Mouse (Mus musculus): ENCODE results near the gene Six1. TPM values are rescaled to one million over a fixed set of nuclear protein-coding genes. Genes with fewer than 3 reads are reported as not detected.
"Not testable (repeated sequence)": the region's sequence is repeated elsewhere in the genome, so short reads cannot be mapped to it uniquely, and the experiment has no call there.

The Six1 gene
- polyA plus RNA-seq, 1 experiment = 0.53 TPM

DNA sequence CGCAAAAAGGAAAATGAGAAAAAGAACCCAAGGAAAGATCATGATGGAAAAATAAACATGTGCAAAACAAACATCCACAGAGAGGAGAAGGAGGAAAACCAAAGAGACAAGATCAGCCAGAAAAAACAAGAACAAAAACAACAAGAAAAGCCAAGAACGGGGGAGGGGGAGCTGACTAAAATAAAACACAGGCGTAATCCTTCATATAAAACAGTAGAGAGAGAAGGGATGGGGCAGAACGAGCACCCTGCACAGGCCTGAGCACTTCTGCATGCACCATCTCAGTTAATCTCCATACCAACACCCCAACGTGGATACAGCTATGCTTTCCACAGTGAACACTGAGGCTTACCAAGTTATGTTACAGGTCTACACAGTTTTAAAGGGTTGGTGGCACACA is 40.9 kb downstream of the Six1 start:
- no peak overlapping the region for H3K4me3 ChIP-seq (ENCODE audit: insufficient read depth, low read depth, low read length)
- H3K27me3 ChIP-seq (replicated peaks; ENCODE audit: control insufficient read depth, insufficient read depth, low read length) = no peaks in the 10 kb centered on the region; the same call in 1 of the 2 replicates
- H3K4me1 ChIP-seq (ENCODE audit: control insufficient read depth, insufficient read depth, low read length) = no peaks in the 10 kb centered on the region
- 46% methylated on average over 5 of the region's 5 CpGs for WGBS
- H3K27ac ChIP-seq (ENCODE audit: insufficient read depth, low read depth, low read length) = no peak overlapping the region
- DNase-seq = no peak
- no peaks in the 10 kb centered on the region for H3K36me3 ChIP-seq (ENCODE audit: control insufficient read depth, insufficient read depth, low read length)
- TF ChIP-seq CTCF (conservative IDR thresholded peaks at IDR 0.05; ENCODE audit: insufficient read depth, insufficient read length, low read depth, low read length) (no peak), POLR2A (IDR thresholded peaks at IDR 0.05; ENCODE audit: low read depth, low read length) (no peak)

DNA sequence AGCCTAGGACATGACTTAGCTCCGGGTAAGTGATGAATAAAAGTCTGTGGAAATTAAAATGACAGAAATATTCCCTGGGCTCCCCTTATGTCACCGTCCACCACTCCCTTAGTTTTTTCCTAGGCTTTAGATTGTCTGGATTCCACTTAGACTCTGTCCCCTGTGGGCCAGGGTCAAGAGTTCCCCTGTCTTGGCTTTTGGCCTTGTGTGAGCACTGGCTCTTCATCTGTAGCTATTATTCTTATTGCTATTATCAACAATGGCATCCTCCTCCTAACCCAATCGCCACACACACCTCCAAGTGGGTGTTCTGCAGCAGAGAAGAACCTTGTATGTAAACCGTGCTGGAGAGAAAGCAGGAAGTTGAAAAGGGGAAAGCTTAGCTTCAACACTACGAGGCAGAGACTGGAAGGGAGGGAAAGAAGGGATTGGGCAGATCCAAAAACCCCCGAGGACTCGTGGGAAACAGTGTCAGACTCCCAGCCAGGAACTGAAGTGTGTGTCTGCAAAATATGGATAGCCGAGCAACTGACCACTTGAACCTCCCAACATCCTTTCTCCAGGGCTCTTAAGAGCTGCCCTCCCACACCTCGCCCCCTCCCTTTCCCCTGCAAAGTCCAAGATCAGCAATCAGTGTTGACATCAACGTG is 41.4 kb downstream of the Six1 start:
- TF ChIP-seq POLR2A (IDR thresholded peaks at IDR 0.05; ENCODE audit: low read depth, low read length) (no peak), CTCF (conservative IDR thresholded peaks at IDR 0.05; ENCODE audit: insufficient read depth, insufficient read length, low read depth, low read length) (no peak)
- H3K4me3 ChIP-seq (ENCODE audit: insufficient read depth, low read depth, low read length) = no peak overlapping the region
- no peaks in the 10 kb centered on the region for H3K36me3 ChIP-seq (ENCODE audit: control insufficient read depth, insufficient read depth, low read length)
- H3K27me3 ChIP-seq (replicated peaks; ENCODE audit: control insufficient read depth, insufficient read depth, low read length) = no peaks in the 10 kb centered on the region; the same call in 1 of the 2 replicates
- DNase-seq = no peak
- no peak overlapping the region for H3K27ac ChIP-seq (ENCODE audit: insufficient read depth, low read depth, low read length)
- H3K4me1 ChIP-seq (ENCODE audit: control insufficient read depth, insufficient read depth, low read length) = no peaks in the 10 kb centered on the region
- WGBS = 40% methylated on average over 10 of the region's 10 CpGs

DNA sequence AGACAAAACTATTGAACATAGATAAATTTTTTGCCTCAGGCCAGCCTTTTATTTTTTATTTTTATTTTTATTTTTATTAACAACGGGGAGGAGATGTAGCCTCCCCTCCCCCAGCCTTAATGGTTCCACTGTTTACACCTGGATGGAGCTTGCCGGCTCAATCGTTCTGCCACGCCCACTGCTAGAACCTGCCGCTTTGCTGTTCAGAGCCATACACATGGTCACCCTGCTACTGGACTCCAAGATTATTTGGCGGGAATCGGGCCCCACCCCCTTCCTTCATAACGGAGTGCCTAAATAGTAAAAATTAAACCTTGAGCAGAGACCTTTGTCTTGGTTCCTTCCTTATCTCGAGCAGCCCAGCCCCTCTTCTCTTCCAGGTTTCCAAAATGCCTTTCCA is 50.8 kb downstream of the Six1 start:
- not testable (repeated sequence) for H3K27me3 ChIP-seq (replicated peaks; ENCODE audit: control insufficient read depth, insufficient read depth, low read length); H3K4me1 ChIP-seq (ENCODE audit: control insufficient read depth, insufficient read depth, low read length); H3K36me3 ChIP-seq (ENCODE audit: control insufficient read depth, insufficient read depth, low read length); H3K27ac ChIP-seq (ENCODE audit: insufficient read depth, low read depth, low read length); H3K4me3 ChIP-seq (ENCODE audit: insufficient read depth, low read depth, low read length)
- DNase-seq = peak; percentile 27
- WGBS = 28% methylated on average over 9 of the region's 9 CpGs

DNA sequence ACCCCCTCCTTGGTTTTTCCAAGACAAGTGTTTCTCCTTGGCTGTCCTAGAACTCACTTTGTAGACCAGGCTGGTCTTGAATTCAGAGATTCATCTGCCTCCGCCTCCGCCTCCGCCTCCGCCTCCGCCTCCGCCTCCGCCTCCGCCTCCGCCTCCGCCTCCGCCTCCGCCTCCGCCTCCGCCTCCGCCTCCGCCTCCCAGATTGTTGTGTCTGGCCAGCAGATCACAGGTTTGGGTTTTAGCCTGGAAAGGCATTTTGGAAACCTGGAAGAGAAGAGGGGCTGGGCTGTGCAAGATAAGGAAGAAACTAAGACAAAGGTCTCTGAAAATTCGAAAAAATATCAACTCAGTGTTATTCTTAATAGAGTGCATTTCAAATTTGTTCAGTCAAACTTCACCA is 51.4 kb downstream of the Six1 start:
- not testable (repeated sequence) for H3K36me3 ChIP-seq (ENCODE audit: control insufficient read depth, insufficient read depth, low read length); H3K27me3 ChIP-seq (replicated peaks; ENCODE audit: control insufficient read depth, insufficient read depth, low read length); H3K27ac ChIP-seq (ENCODE audit: insufficient read depth, low read depth, low read length); H3K4me1 ChIP-seq (ENCODE audit: control insufficient read depth, insufficient read depth, low read length); H3K4me3 ChIP-seq (ENCODE audit: insufficient read depth, low read depth, low read length)
- DNase-seq = peak; percentile 79
- 67% methylated on average over 17 of the region's 17 CpGs for WGBS

DNA sequence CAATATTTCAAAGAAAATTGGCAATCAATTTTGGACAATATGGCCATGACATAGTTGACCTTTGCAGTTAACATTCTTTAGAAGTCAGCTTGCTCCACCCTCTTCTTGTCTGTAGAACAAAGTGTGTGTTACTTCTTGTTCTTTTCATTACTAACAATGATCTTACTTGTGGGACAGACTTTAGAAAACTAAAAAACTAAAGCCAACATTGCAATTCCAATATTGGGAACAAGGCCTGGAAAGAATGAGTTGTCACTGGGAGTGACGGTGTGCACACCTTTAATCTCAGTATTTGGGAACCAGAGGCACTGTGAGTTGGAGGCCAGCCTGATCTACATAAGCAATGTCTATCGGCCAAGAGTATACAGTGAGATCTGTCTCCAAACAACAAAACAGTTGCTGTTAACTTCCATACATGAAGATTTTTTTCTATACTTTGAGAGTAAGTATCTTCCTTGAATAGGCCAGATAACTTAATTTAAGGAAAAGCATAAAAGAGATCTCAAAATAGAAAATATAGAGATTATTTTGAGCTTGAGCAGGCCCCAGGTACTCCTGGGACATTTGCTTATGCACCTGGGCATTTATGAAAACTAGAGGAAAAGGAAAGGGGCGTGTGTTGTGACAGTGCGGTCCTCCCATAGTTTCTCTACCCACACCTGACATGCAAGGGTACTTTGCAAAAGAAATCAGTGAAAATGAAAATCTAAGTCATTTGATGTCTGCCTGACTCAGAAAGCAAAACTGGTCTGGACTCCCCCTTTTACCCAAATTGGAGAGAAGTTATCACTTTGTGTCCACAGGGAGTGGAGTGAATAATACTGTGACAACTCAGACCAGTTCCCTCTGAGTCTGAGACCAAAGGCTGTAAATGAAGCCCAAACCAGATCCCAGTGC is 55.3 kb downstream of the Six1 start:
- no peak for DNase-seq
- no peaks in the 10 kb centered on the region for H3K4me1 ChIP-seq (ENCODE audit: control insufficient read depth, insufficient read depth, low read length)
- H3K4me3 ChIP-seq (ENCODE audit: insufficient read depth, low read depth, low read length) = no peak overlapping the region
- no peak for TF ChIP-seq CTCF (conservative IDR thresholded peaks at IDR 0.05; ENCODE audit: insufficient read depth, insufficient read length, low read depth, low read length)
- TF ChIP-seq POLR2A (IDR thresholded peaks at IDR 0.05; ENCODE audit: low read depth, low read length) = no peak
- 91% methylated on average over 4 of the region's 4 CpGs for WGBS
- no peaks in the 10 kb centered on the region for H3K27me3 ChIP-seq (replicated peaks; ENCODE audit: control insufficient read depth, insufficient read depth, low read length)
- no peaks in the 10 kb centered on the region for H3K36me3 ChIP-seq (ENCODE audit: control insufficient read depth, insufficient read depth, low read length)
- no peak overlapping the region for H3K27ac ChIP-seq (ENCODE audit: insufficient read depth, low read depth, low read length)

DNA sequence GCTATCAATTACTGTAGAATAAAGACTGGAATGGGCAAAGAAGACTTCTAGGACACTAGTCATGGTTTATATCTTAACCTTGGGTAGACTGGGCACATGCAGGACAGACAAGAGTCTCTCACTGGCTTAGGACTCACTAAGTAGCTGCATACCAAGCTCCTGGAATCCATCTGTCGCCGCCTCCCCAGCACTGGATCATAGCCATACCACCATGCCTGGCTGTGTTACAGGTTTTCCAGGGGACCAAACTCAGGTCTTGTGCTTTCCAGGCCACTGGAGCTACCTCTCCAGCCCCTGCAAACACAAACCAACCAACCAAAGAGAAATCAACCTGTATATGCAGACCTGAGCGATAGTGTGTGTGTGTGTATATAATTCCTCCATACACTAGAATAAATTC is 57.0 kb downstream of the Six1 start:
- TF ChIP-seq CTCF (conservative IDR thresholded peaks at IDR 0.05; ENCODE audit: insufficient read depth, insufficient read length, low read depth, low read length) = no peak
- TF ChIP-seq POLR2A (IDR thresholded peaks at IDR 0.05; ENCODE audit: low read depth, low read length) = no peak
- Histone ChIP-seq H3K27ac (ENCODE audit: insufficient read depth, low read depth, low read length) (no peak overlapping the region), H3K4me1 (ENCODE audit: control insufficient read depth, insufficient read depth, low read length) (no peaks in the 10 kb centered on the region), H3K36me3 (ENCODE audit: control insufficient read depth, insufficient read depth, low read length) (no peaks in the 10 kb centered on the region), H3K4me3 (ENCODE audit: insufficient read depth, low read depth, low read length) (no peak overlapping the region), H3K27me3 (replicated peaks; ENCODE audit: control insufficient read depth, insufficient read depth, low read length) (no peaks in the 10 kb centered on the region)
- WGBS = 90% methylated on average over 3 of the region's 3 CpGs
- DNase-seq = no peak

Other genes with a start within 250 kb of the Six1 start
- not detected in 2 replicates for gene Six6, start 114.0 kb downstream of the Six1 start, polyA plus RNA-seq (2012; rRNA removed)
- not detected in 2 replicates for gene 4930447C04Rik, start 113.1 kb downstream of the Six1 start, polyA plus RNA-seq (2012; rRNA removed)
- 0.78 and 0.81 TPM in 2 replicates for gene Six4, start 59.6 kb upstream of the Six1 start, polyA plus RNA-seq (2012; rRNA removed)
- 6.5 and 7.9 TPM in 2 replicates for gene Mnat1, start 69.8 kb upstream of the Six1 start, polyA plus RNA-seq (2012; rRNA removed)
- gene Trmt5, start 232.8 kb upstream of the Six1 start, polyA plus RNA-seq (2012; rRNA removed) = 4.8 and 6.1 TPM in 2 replicates
- gene Slc38a6, start 232.9 kb upstream of the Six1 start, polyA plus RNA-seq (2012; rRNA removed) = 15.1 and 17.7 TPM in 2 replicates

Measured in kidney, adult 2 months (tissue).